Mouse (Mus musculus): Measurements from ENCODE around the gene Cux2. TPM values are rescaled to one million over a fixed set of nuclear protein-coding genes. Genes with fewer than 3 reads are reported as not detected.
A peak's percentile ranks its signal among the peaks of the same experiment; 100 is the strongest.

Cux2 gene
- polyA plus RNA-seq, 1 experiment from 2014 or later, result 2.5 TPM

DNA sequence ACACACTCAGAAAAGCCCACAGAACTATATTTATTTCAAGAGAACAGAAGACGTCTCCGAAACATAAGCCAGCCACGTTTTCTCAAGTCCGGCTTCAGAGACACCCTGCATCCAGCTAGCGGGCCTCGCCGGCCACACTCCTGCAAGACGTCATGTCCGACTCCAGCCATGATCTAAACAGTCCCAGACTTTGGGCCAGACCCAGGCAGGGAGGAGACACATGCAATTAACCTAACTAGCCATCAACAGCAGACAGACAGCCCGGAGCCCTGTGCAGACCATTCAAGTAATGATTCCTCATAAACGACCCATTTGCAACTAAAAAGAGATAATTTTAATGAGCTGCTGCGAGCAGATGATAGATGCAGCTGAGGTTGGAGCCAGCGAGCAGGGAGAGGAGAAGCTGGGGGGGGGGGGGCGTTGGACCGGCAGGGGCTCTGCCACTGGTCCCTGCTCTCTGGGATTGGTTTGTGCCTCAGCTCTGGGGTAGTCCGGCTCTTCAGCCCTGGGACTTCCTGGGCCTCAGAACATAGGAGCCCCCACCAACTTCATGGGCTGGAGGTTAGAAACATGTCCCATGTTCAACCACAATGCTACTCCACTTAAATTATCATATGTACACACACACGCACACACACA lies 121.4 kb downstream of the Cux2 start:
- Histone ChIP-seq H3K4me1 (peaks cover 9% of the 10 kb centered on the region), H3K4me2 (no peak overlapping the region), H3K9me3 (no peaks in the 10 kb centered on the region), H3K4me3 (no peak overlapping the region), H3K27me3 (peaks cover 43% of the 10 kb centered on the region), H3K9ac (no peak overlapping the region), H3K36me3 (no peaks in the 10 kb centered on the region), H3K27ac (no peak overlapping the region)
- 29% methylated on average over 15 of the region's 17 CpGs for WGBS
- ATAC-seq (ENCODE audit: insufficient number of reproducible peaks, low FRiP score, low TSS enrichment, low read depth), result no peak

DNA sequence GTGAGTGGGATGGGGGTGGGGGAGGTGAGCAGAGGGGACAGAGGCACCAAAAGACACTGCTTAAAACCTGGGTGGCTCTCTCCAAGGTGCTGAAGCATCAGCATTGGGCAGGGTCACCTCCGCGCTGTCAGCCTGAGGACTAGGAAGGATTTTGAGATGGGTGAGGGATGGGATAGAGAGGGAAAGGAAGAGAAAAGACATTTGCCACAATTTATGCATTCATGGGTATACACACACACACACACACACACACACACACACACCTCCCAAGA lies 123.4 kb downstream of the Cux2 start:
- H3K27ac ChIP-seq, result no peak overlapping the region
- no peak for ATAC-seq (ENCODE audit: insufficient number of reproducible peaks, low FRiP score, low TSS enrichment, low read depth)
- H3K4me3 ChIP-seq, result no peak overlapping the region
- peaks cover 60% of the 10 kb centered on the region for H3K27me3 ChIP-seq
- WGBS, result 12% methylated on average over 2 of the region's 2 CpGs
- H3K9me3 ChIP-seq, result no peaks in the 10 kb centered on the region
- H3K4me2 ChIP-seq, result no peak overlapping the region
- no peaks in the 10 kb centered on the region for H3K36me3 ChIP-seq
- no peak overlapping the region for H3K9ac ChIP-seq
- H3K4me1 ChIP-seq, result peaks cover 6% of the 10 kb centered on the region

DNA sequence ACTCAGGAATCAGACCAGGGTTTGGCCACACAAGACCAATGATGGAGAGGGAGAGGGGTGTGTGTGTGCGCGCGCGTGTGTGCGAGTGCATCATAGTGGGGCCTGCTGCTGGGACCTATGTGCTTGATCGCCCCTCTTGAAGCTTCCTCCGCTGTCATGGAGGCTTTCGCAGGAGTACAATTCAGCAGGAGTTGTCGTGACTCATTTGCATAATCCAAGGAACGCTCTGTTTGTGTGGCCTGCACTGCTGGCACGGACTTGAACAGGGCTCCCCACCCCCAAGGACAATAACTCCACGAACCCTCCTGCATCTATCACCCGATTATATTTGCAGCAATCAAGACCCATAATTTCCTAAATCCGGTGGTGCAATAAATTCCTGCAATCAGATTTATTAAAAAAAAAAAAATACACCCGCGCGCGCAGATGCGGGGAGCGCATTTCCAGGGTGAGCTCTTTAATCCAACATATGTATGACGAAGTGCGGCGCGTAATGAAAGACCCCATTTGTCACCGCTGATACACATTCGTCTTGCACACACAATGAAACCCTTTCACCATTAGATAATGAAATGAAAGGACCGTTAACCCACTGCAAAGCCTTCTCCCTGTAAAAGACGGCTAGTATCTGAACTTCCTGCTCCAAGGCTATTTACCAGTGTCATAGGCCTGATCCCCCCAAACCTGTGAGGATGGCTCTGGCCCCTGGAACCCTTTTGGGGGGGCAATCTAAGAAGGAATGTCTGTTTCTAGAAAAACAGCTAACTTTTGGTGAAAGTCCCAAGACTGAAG lies 124.0 kb downstream of the Cux2 start:
- Histone ChIP-seq H3K27ac (no peak overlapping the region), H3K4me3 (no peak overlapping the region), H3K9me3 (no peaks in the 10 kb centered on the region), H3K4me2 (no peak overlapping the region), H3K4me1 (peaks cover 6% of the 10 kb centered on the region), H3K9ac (no peak overlapping the region), H3K27me3 (peaks cover 60% of the 10 kb centered on the region), H3K36me3 (no peaks in the 10 kb centered on the region)
- 42% methylated on average over 28 of the region's 28 CpGs for WGBS
- no peak for ATAC-seq (ENCODE audit: insufficient number of reproducible peaks, low FRiP score, low TSS enrichment, low read depth)

DNA sequence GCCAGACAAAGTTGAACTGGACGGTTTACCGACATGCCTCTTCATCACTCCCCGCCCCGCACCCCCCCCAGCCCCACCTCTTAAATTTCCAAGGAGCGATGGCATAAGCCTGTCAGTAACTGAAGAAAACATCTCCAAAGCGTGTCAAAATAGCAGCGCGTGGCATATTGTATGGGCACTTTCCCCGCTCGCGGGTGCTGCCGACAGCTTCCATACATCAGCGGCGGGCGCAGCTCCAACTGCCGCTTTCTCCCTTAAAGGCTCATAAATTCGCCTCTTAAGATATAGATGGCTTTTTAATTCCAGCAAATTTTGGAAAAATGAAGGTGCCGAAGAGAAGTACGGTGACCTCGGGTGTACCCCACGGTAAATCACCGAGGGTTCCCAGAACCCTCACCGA lies 124.6 kb downstream of the Cux2 start:
- H3K27ac ChIP-seq, result no peak overlapping the region
- no peaks in the 10 kb centered on the region for H3K9me3 ChIP-seq
- H3K9ac ChIP-seq, result no peak overlapping the region
- H3K4me3 ChIP-seq, result no peak overlapping the region
- no peak overlapping the region for H3K4me2 ChIP-seq
- H3K27me3 ChIP-seq, result peaks cover 60% of the 10 kb centered on the region
- peaks cover 6% of the 10 kb centered on the region for H3K4me1 ChIP-seq
- 25% methylated on average over 23 of the region's 23 CpGs for WGBS
- no peaks in the 10 kb centered on the region for H3K36me3 ChIP-seq
- no peak for ATAC-seq (ENCODE audit: insufficient number of reproducible peaks, low FRiP score, low TSS enrichment, low read depth)

DNA sequence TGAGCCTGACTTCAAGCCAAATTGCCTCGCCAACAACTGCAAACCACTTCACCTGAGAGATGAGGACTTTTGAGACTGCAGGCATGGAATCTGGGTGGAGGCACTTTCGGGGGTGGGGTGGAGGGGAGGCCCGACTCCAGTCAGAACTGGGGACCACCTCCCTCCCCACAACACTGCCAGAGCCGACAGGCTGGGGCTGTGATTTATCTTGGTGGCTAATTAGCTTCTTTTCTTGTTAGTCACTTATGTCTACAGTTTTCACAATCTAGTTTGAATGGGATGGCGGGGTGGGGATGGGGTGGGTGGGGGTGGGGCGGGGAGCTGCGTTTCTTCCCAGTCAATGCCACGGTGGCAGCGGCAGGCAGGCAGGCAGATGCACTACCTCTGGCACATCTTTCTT lies 125.5 kb downstream of the Cux2 start:
- Histone ChIP-seq H3K36me3 (no peaks in the 10 kb centered on the region), H3K9me3 (no peaks in the 10 kb centered on the region), H3K9ac (no peak overlapping the region), H3K4me1 (peaks cover 6% of the 10 kb centered on the region), H3K27me3 (peaks cover 60% of the 10 kb centered on the region), H3K4me2 (no peak overlapping the region), H3K27ac (no peak overlapping the region), H3K4me3 (no peak overlapping the region)
- 13% methylated on average over 9 of the region's 9 CpGs for WGBS
- no peak for ATAC-seq (ENCODE audit: insufficient number of reproducible peaks, low FRiP score, low TSS enrichment, low read depth)

DNA sequence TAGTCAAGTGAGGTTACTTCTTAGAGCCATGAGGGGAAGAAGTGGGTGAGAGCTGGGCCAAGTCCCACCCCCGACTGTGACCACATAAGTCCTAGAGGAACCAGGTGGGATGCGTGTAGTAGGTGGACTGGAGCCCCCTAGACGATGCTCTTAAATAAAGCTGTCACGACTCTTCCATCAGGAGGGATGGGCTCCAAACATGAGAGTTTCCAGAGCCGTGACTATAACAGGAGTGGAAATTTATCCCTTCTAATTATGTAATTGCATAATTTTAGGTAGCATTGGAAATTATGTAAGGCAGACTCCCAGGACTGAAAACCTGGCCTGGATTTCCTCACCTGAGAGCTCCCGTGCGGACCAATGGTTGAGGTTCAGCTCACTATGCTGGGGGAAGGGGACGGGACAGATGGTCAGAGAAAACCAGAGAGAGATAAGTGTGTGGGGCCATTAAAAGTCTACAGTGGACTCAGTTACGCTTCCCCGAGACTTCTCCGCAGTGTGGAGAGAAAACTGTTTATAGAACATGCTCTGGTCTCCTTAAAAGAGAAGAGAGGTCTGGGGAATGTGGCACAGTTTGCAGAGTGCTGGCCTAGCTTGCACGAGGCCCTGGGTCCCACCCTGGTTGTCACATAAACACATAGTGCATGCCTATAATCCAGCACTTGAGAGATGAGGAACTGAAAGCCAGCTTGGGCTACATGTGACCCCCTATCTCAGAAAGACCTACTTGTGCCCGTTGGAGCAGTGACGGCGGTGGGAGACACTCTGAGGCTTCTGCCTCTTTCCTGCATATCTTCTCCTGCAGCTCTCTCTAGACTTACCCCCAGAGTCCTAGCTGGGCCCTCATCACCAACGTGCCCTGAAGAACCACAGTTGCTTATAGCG lies 126.7 kb downstream of the Cux2 start:
- Histone ChIP-seq H3K4me2 (no peak overlapping the region), H3K4me1 (peaks cover 6% of the 10 kb centered on the region), H3K27ac (no peak overlapping the region), H3K9ac (no peak overlapping the region), H3K4me3 (no peak overlapping the region), H3K27me3 (peaks cover 64% of the 10 kb centered on the region), H3K9me3 (no peaks in the 10 kb centered on the region), H3K36me3 (no peaks in the 10 kb centered on the region)
- WGBS, result 71% methylated on average over 17 of the region's 17 CpGs
- no peak for ATAC-seq (ENCODE audit: insufficient number of reproducible peaks, low FRiP score, low TSS enrichment, low read depth)

DNA sequence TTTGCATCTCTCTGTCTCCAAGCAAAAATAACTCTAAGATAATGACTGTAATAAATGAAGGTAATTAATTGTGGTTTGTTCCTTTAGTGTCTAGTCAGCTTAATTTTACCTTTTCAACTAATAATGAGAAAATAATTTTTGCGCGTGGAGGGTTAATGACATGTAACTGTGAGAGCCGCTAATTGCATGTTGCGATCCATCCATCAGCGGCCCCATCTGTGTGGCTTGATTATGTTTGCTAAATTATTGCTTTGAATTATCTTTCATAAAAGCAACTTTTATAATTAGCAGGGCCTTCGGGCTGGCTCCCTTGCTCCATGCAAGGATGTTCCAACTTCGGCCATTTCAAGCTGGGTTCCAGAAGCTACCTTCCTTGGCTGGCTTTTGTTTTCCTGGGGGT lies 130.7 kb downstream of the Cux2 start:
- H3K27me3 ChIP-seq, result peaks cover 28% of the 10 kb centered on the region
- H3K9ac ChIP-seq, result no peak overlapping the region
- H3K9me3 ChIP-seq, result no peaks in the 10 kb centered on the region
- no peaks in the 10 kb centered on the region for H3K36me3 ChIP-seq
- ATAC-seq (ENCODE audit: insufficient number of reproducible peaks, low FRiP score, low TSS enrichment, low read depth), result no peak
- H3K4me1 ChIP-seq, result peaks cover under 1% of the 10 kb centered on the region; the same call in 1 of the 2 replicates
- H3K4me2 ChIP-seq, result no peak overlapping the region
- H3K27ac ChIP-seq, result no peak overlapping the region
- WGBS, result 71% methylated on average over 7 of the region's 7 CpGs
- no peak overlapping the region for H3K4me3 ChIP-seq

DNA sequence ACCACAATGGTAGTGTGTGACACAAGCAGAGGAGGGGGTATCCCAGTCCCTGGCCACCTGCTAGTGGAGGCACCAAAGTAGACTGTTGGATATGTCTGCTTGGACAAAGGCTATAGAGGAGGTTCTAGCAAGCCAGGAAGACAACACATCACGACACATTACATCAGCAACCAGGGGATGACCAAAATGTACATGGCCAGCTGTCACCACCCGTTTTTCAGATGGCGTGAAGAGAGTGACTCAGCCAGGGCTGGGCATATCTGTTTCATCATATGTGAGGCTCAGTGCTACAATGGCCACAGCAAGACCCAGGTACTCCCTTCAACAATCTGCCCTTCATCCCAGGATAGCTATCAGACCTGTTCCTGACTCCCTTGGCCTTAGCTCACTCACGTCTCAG lies 133.1 kb downstream of the Cux2 start:
- Histone ChIP-seq H3K9me3 (no peaks in the 10 kb centered on the region), H3K4me2 (no peak overlapping the region), H3K4me3 (no peak overlapping the region), H3K27ac (no peak overlapping the region), H3K27me3 (peaks cover 9% of the 10 kb centered on the region; the same call in 1 of the 2 replicates), H3K9ac (no peak overlapping the region), H3K36me3 (no peaks in the 10 kb centered on the region), H3K4me1 (peaks cover 8% of the 10 kb centered on the region; the same call in 1 of the 2 replicates)
- 82% methylated on average over 4 of the region's 4 CpGs for WGBS
- no peak for ATAC-seq (ENCODE audit: insufficient number of reproducible peaks, low FRiP score, low TSS enrichment, low read depth)

DNA sequence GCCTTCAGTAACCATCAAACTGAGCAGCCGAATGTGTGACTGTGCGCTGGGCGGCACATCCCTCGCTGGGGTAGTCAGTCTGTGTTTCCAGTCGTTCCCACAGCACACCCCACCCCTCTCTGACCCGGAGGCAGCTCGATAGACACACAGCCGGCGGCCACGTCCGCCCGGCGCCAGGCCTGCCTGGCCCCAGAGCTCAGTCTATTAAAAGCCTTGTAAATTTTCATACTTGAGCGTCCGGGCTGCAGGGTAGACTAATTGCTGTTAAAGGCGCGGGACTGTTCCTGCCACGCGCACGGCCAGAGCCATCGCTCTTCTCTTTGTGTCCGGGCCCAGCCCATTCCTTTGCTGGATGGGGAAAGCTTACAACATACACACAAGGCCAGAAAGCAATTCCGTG lies 135.9 kb downstream of the Cux2 start:
- Histone ChIP-seq H3K36me3 (no peaks in the 10 kb centered on the region), H3K4me1 (peaks cover 8% of the 10 kb centered on the region; the same call in 1 of the 2 replicates), H3K9ac (no peak overlapping the region), H3K27me3 (0 out of 2 replicates have a peak, but pooled peaks cover 8% of the 10 kb centered on the region), H3K4me2 (peak overlapping the region; percentile 26; the same call in 1 of the 2 replicates), H3K9me3 (no peaks in the 10 kb centered on the region), H3K27ac (no peak overlapping the region; the same call in 1 of the 2 replicates), H3K4me3 (no peak overlapping the region)
- WGBS, result 22% methylated on average over 23 of the region's 23 CpGs
- ATAC-seq (ENCODE audit: insufficient number of reproducible peaks, low FRiP score, low TSS enrichment, low read depth), result no peak

DNA sequence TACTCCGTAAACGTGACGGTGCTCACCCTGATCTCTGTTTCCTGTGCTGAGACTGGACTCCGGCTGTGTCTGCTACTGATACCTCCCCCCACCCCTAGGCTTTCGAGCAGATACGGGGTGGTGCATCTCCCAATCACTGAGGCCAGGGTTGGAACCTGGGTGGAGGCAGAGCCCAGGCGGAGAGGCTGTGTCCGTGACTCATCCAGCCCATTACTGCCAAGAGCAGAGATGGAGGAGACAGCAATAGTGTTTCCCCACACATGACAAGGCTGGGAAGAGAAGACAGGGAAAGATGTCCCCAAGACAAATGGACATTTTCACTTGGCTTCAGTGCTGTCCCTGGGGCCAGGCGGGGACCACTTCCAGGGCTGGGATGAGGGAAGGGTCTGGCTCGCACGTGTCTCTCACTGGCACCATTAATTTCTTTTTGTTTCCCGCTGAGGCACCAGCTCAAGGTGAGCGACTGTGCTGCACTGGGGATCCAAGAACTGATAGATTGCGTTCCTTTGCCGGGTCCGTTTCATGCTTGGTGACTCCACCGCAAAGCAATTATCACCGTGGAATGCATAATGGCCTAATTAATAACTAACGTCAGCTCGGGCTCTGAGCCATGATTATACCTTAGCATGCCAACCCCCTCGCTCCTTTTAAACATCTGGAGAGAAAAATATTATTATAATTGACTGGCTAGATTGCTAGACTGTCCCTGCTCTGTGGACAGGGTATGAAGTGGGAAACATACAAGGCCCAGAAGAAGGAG lies 140.5 kb downstream of the Cux2 start:
- no peak for ATAC-seq (ENCODE audit: insufficient number of reproducible peaks, low FRiP score, low TSS enrichment, low read depth)
- Histone ChIP-seq H3K9ac (no peak overlapping the region), H3K4me1 (peaks cover 8% of the 10 kb centered on the region; the same call in 1 of the 2 replicates), H3K27ac (no peak overlapping the region), H3K36me3 (no peaks in the 10 kb centered on the region), H3K9me3 (no peaks in the 10 kb centered on the region), H3K27me3 (0 out of 2 replicates have a peak, but pooled peaks cover 4% of the 10 kb centered on the region), H3K4me3 (no peak overlapping the region), H3K4me2 (no peak overlapping the region)
- WGBS, result 68% methylated on average over 21 of the region's 21 CpGs

DNA sequence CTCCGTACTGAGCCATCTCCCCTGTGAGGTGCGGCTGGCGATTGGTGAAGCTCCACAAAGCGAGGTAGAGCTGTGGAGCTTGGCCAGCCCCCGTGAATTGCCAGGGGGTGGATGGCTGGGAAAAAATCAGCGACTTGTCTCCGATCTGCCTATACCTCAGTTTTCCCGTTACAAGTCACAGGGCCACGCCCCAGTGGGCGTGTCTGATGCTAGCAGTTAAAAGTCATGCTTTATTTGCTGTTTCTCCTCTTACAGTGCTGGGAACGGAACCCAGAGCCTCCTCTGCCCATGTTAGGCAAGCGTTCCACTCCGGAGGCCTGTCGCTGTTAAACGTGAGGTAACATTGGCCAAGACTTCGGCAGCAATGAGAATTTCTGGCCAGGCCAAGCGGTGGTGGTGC lies 144.2 kb downstream of the Cux2 start:
- Histone ChIP-seq H3K4me2 (no peak overlapping the region), H3K4me1 (no peaks in the 10 kb centered on the region), H3K9me3 (no peaks in the 10 kb centered on the region), H3K27me3 (no peaks in the 10 kb centered on the region), H3K4me3 (no peak overlapping the region), H3K36me3 (no peaks in the 10 kb centered on the region), H3K27ac (no peak overlapping the region), H3K9ac (no peak overlapping the region)
- no peak for ATAC-seq (ENCODE audit: insufficient number of reproducible peaks, low FRiP score, low TSS enrichment, low read depth)
- 75% methylated on average over 17 of the region's 17 CpGs for WGBS
